Mouse (Mus musculus): ENCODE data around the gene Mpi.

DNA sequence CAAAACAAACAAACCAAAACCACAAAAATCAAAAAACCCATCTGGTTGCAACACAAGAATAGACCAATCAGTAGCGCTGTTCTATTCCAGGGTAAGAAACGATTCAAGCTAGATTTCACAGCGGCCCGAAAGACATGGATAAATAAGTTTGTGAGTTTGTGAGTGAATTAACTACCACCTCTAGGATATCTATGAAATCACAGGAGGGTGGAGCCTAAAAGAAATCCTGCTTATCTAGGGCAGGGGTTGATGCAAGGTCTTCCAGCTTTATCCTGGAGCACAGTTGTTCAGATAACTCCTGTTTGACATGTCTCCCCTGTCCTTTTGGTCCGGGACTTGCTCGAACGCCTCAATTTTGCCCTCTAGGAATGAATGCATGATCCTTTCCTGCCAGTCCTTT is 7.7 kb upstream of the Mpi start:
- no peak for TF ChIP-seq CHD2 (IDR thresholded peaks at IDR 0.05; ENCODE audit: low read depth, low read length)
- no peak for TF ChIP-seq ZC3H11A (IDR thresholded peaks at IDR 0.05; ENCODE audit: borderline replicate concordance, low read depth, low read length)
- no peak for TF ChIP-seq ZNF384 (IDR thresholded peaks at IDR 0.05; ENCODE audit: low read depth, low read length)
- TF ChIP-seq MAFK (IDR thresholded peaks at IDR 0.05; ENCODE audit: insufficient read depth, low read depth, low read length): no peak

Measured in ES-E14 (cell line).